ENCODE assay signal across 9 mouse cellular contexts in the genomic region with DNA sequence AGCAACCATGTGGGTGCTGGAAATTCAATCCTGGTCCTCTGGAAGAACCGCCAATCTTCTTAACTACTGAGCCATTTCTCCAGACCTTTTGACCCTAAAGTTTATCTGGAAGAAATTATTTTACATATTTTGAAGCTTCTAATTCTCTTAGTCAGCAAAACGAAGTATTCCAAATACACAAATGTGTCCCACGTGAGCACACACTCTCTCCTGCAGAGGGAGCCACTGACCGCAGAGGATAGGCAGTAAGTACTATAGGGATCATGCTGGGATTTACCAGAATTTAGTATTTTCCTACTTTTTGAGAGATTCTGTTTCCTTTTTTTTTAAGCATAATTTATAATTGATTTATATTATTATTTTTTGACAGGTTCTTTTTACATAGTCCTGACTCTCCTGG. TPM values are rescaled to one million over a fixed set of nuclear protein-coding genes. Genes with fewer than 3 reads are reported as not detected.
DNase-seq lines count a peak whose midpoint lies in the region; ATAC-seq and TF ChIP-seq lines count a peak whose summit lies in the region.
"Had no signal": no experiment of that assay in that cellular context is flagged by ENCODE, and none has a peak within 500 bp of the region (broad histone marks: within the 10 kb centered on the region; RNA-seq: fewer than 3 reads in every experiment).

No protein-coding gene starts in this region.

- H3K4me1 ChIP-seq in kidney, embryonic 15.5 days = no peaks in the 10 kb centered on the region
- H3K4me1 ChIP-seq in bone marrow, adult 2 months (ENCODE audit: control insufficient read depth, insufficient read depth, low read length) = no peaks in the 10 kb centered on the region
- H3K4me1 ChIP-seq in intestine, postnatal 0 days (replicated peaks; ENCODE audit: control insufficient read depth, insufficient read depth, low read length) = no peaks in the 10 kb centered on the region
- no peaks in the 10 kb centered on the region for H3K4me1 ChIP-seq in forebrain, embryonic 11.5 days (replicated peaks; ENCODE audit: control insufficient read depth, insufficient read depth, low read length)
- H3K4me1 ChIP-seq: stomach, embryonic 15.5 days had no signal

- no peaks in the 10 kb centered on the region for H3K27me3 ChIP-seq in kidney, embryonic 15.5 days
- no peaks in the 10 kb centered on the region for H3K27me3 ChIP-seq in intestine, postnatal 0 days (replicated peaks; ENCODE audit: control insufficient read depth, insufficient read depth, low read length)
- H3K27me3 ChIP-seq in forebrain, embryonic 11.5 days (ENCODE audit: control insufficient read depth, insufficient read depth, low read length) = no peaks in the 10 kb centered on the region
- H3K27me3 ChIP-seq: stomach, embryonic 15.5 days had no signal

- H3K4me2 ChIP-seq in kidney, embryonic 15.5 days = no peak overlapping the region
- no peak overlapping the region for H3K4me2 ChIP-seq in intestine, postnatal 0 days (replicated peaks; ENCODE audit: low read depth)
- H3K4me2 ChIP-seq in forebrain, embryonic 11.5 days (ENCODE audit: low read depth, low read length, severe bottlenecking) = no peak overlapping the region
- H3K4me2 ChIP-seq: stomach, embryonic 15.5 days had no signal

- WGBS in kidney, embryonic 15.5 days = 51% methylated on average over 4 of the region's 4 CpGs
- 26% methylated on average over 4 of the region's 4 CpGs for WGBS in bone marrow, adult 2 months
- 31% methylated on average over 4 of the region's 4 CpGs for WGBS in intestine, postnatal 0 days
- 46% methylated on average over 4 of the region's 4 CpGs for WGBS in forebrain, embryonic 11.5 days

- peak; percentile 45 for DNase-seq in kidney, adult 11 months
- peak; percentile 75 for DNase-seq in ES-CJ7 (ENCODE audit: low read depth, low spot score)
- DNase-seq in forebrain, embryonic 11.5 days (ENCODE audit: low spot score) = no peak
- DNase-seq in frontal cortex, postnatal 14 days (ENCODE audit: low spot score in 2 of 2) = no peak

- no peak for ATAC-seq in kidney, embryonic 15.5 days (replicated peaks; ENCODE audit: low FRiP score)
- ATAC-seq in intestine, postnatal 0 days = no peak
- ATAC-seq in megakaryocyte, adult 5-6 weeks (ENCODE audit: poor library complexity, severe bottlenecking) = peak; percentile 52; the same call in 1 of the 2 replicates
- no peak for ATAC-seq in forebrain, embryonic 11.5 days (replicated peaks; ENCODE audit: low FRiP score)

- H3K9me3 ChIP-seq in kidney, embryonic 15.5 days (replicated peaks) = no peaks in the 10 kb centered on the region
- no peaks in the 10 kb centered on the region for H3K9me3 ChIP-seq in intestine, postnatal 0 days (ENCODE audit: control insufficient read depth)
- no peaks in the 10 kb centered on the region for H3K9me3 ChIP-seq in forebrain, embryonic 11.5 days (ENCODE audit: control insufficient read depth, low read length)
- H3K9me3 ChIP-seq: stomach, embryonic 15.5 days had no signal

- no peak overlapping the region for H3K27ac ChIP-seq in kidney, embryonic 15.5 days
- H3K27ac ChIP-seq in bone marrow, adult 2 months (ENCODE audit: control insufficient read depth, insufficient read depth, low read depth, low read length, poor library complexity) = no peak overlapping the region
- no peak overlapping the region for H3K27ac ChIP-seq in intestine, postnatal 0 days (ENCODE audit: low read depth, low read length)
- H3K27ac ChIP-seq in forebrain, embryonic 11.5 days (ENCODE audit: low read depth, low read length) = no peak overlapping the region
- H3K27ac ChIP-seq: stomach, embryonic 15.5 days had no signal

- no peak overlapping the region for H3K4me3 ChIP-seq in kidney, embryonic 15.5 days (replicated peaks)
- no peak overlapping the region for H3K4me3 ChIP-seq in bone marrow, adult 2 months (replicated peaks; ENCODE audit: control insufficient read depth, low read depth, low read length)
- no peak overlapping the region for H3K4me3 ChIP-seq in intestine, postnatal 0 days (ENCODE audit: low read depth, low read length)
- H3K4me3 ChIP-seq in forebrain, embryonic 11.5 days (ENCODE audit: low read depth, low read length) = no peak overlapping the region
- H3K4me3 ChIP-seq: stomach, embryonic 15.5 days had no signal

- no peak for TF ChIP-seq POLR2A in bone marrow, adult 2 months (IDR thresholded peaks at IDR 0.05; ENCODE audit: borderline replicate concordance, control insufficient read depth, low read depth, low read length)

- H3K36me3 ChIP-seq in kidney, embryonic 15.5 days = no peaks in the 10 kb centered on the region
- no peaks in the 10 kb centered on the region for H3K36me3 ChIP-seq in intestine, postnatal 0 days (ENCODE audit: control insufficient read depth, insufficient read depth)
- H3K36me3 ChIP-seq in forebrain, embryonic 11.5 days (ENCODE audit: control insufficient read depth, insufficient read depth, low read length) = no peaks in the 10 kb centered on the region
- H3K36me3 ChIP-seq: stomach, embryonic 15.5 days had no signal

- TF ChIP-seq CTCF in bone marrow, adult 2 months (IDR thresholded peaks at IDR 0.05; ENCODE audit: control insufficient read depth, insufficient read depth, low read length) = peak; percentile 75
- peak; percentile 79 for TF ChIP-seq CTCF in intestine, postnatal 0 days (IDR thresholded peaks at IDR 0.05; ENCODE audit: low read depth)

- no peak overlapping the region for H3K9ac ChIP-seq in kidney, embryonic 15.5 days
- no peak overlapping the region for H3K9ac ChIP-seq in intestine, postnatal 0 days (ENCODE audit: low read depth, low read length)
- no peak overlapping the region for H3K9ac ChIP-seq in forebrain, embryonic 11.5 days (ENCODE audit: low read length)
- H3K9ac ChIP-seq: stomach, embryonic 15.5 days had no signal

RNA-seq across cellular contexts. Expression of a gene that starts 7.1 kb away (rescaled TPM):
- 0.84 and 1.3 TPM in 2 replicates for polyA plus RNA-seq in kidney, embryonic 15.5 days (2015; fragmentation: Nextera tagmentation; extraction: Ambion mirVana)
- polyA plus RNA-seq in bone marrow, adult 2 months (2011; ENCODE audit: insufficient read depth, insufficient read length, low replicate concordance, missing spikeins) = 0.40 and 0.62 TPM in 2 replicates
- polyA plus RNA-seq in intestine, postnatal 0 days (2015; fragmentation: Nextera tagmentation; extraction: Ambion mirVana) = 2.2 TPM in 2 replicates
- 0.16 and 0.55 TPM in 2 replicates for total RNA-seq in megakaryocyte, adult 5-6 weeks (2015)
- 0.12 TPM in 1 of 2 replicates, not detected in the other for total RNA-seq in megakaryocyte, adult 5-6 weeks (2017)
- 0.13 and 0.35 TPM in 2 replicates for polyA plus RNA-seq in forebrain, embryonic 11.5 days (2014; fragmentation: Nextera tagmentation; extraction: Ambion mirVana)

RNA-seq across cellular contexts. Expression of a gene that starts 13.6 kb away (rescaled TPM):
- polyA plus RNA-seq in kidney, embryonic 15.5 days (2015; fragmentation: Nextera tagmentation; extraction: Ambion mirVana) = 192 and 195 TPM in 2 replicates
- 110 and 112 TPM in 2 replicates for polyA plus RNA-seq in bone marrow, adult 2 months (2011; ENCODE audit: insufficient read depth, insufficient read length, low replicate concordance, missing spikeins)
- polyA plus RNA-seq in intestine, postnatal 0 days (2015; fragmentation: Nextera tagmentation; extraction: Ambion mirVana) = 170 and 180 TPM in 2 replicates
- total RNA-seq in megakaryocyte, adult 5-6 weeks (2015) = 63.2 and 66.8 TPM in 2 replicates
- 149 and 168 TPM in 2 replicates for total RNA-seq in megakaryocyte, adult 5-6 weeks (2017)
- 178 and 181 TPM in 2 replicates for polyA plus RNA-seq in forebrain, embryonic 11.5 days (2014; fragmentation: Nextera tagmentation; extraction: Ambion mirVana)

RNA-seq across cellular contexts. Expression of a gene that starts 18.7 kb away (rescaled TPM):
- 4.8 and 8.5 TPM in 2 replicates for polyA plus RNA-seq in kidney, embryonic 15.5 days (2015; fragmentation: Nextera tagmentation; extraction: Ambion mirVana)
- polyA plus RNA-seq in bone marrow, adult 2 months (2011; ENCODE audit: insufficient read depth, insufficient read length, low replicate concordance, missing spikeins) = 1.5 TPM in 1 of 2 replicates, not detected in the other
- 9.4 and 10.9 TPM in 2 replicates for polyA plus RNA-seq in intestine, postnatal 0 days (2015; fragmentation: Nextera tagmentation; extraction: Ambion mirVana)
- 0.16 TPM in 1 of 2 replicates, not detected in the other for total RNA-seq in megakaryocyte, adult 5-6 weeks (2015)
- not detected in 2 replicates for total RNA-seq in megakaryocyte, adult 5-6 weeks (2017)
- polyA plus RNA-seq in forebrain, embryonic 11.5 days (2014; fragmentation: Nextera tagmentation; extraction: Ambion mirVana) = 83.4 and 92.6 TPM in 2 replicates

RNA-seq across cellular contexts. Expression of a gene that starts 20.4 kb away (rescaled TPM):
- 52.1 and 58.1 TPM in 2 replicates for polyA plus RNA-seq in kidney, embryonic 15.5 days (2015; fragmentation: Nextera tagmentation; extraction: Ambion mirVana)
- 19.8 and 46.2 TPM in 2 replicates for polyA plus RNA-seq in bone marrow, adult 2 months (2011; ENCODE audit: insufficient read depth, insufficient read length, low replicate concordance, missing spikeins)
- 43.2 and 47.2 TPM in 2 replicates for polyA plus RNA-seq in intestine, postnatal 0 days (2015; fragmentation: Nextera tagmentation; extraction: Ambion mirVana)
- total RNA-seq in megakaryocyte, adult 5-6 weeks (2015) = 84.8 and 97.8 TPM in 2 replicates
- total RNA-seq in megakaryocyte, adult 5-6 weeks (2017) = 48.1 and 49.6 TPM in 2 replicates
- 55.0 and 56.3 TPM in 2 replicates for polyA plus RNA-seq in forebrain, embryonic 11.5 days (2014; fragmentation: Nextera tagmentation; extraction: Ambion mirVana)

RNA-seq across cellular contexts. Expression of a gene that starts 23.0 kb away (rescaled TPM):
- 69.5 and 72.8 TPM in 2 replicates for polyA plus RNA-seq in kidney, embryonic 15.5 days (2015; fragmentation: Nextera tagmentation; extraction: Ambion mirVana)
- polyA plus RNA-seq in bone marrow, adult 2 months (2011; ENCODE audit: insufficient read depth, insufficient read length, low replicate concordance, missing spikeins) = 25.7 and 27.0 TPM in 2 replicates
- polyA plus RNA-seq in intestine, postnatal 0 days (2015; fragmentation: Nextera tagmentation; extraction: Ambion mirVana) = 65.4 and 67.9 TPM in 2 replicates
- total RNA-seq in megakaryocyte, adult 5-6 weeks (2015) = 39.9 and 41.9 TPM in 2 replicates
- total RNA-seq in megakaryocyte, adult 5-6 weeks (2017) = 58.1 and 75.6 TPM in 2 replicates
- 50.1 and 52.9 TPM in 2 replicates for polyA plus RNA-seq in forebrain, embryonic 11.5 days (2014; fragmentation: Nextera tagmentation; extraction: Ambion mirVana)

Comparison
In these comparisons a context has a peak if more than half of its experiments do, and no peak if none do; other contexts are left out.
1. DNase-seq: peak in kidney, adult 11 months (single experiment) and ES-CJ7 (single experiment); none in forebrain, embryonic 11.5 days (single experiment) and frontal cortex, postnatal 14 days (0 of 2).